Mouse (Mus musculus) embryonic facial prominence, embryonic 14.5 days (tissue): ENCODE data around the gene Pde5a. TPM values are rescaled to one million over a fixed set of nuclear protein-coding genes. Genes with fewer than 3 reads are reported as not detected.

ENCODE experiments used
- ATAC-seq: fragments of 200-750 bp; cut with Nextera tagmentation; 2 replicates; pipeline ENCODE4 v1.8.0; 2017; ENCODE audit warnings: low read depth, moderate number of reproducible peaks, moderate TSS enrichment
- DNase-seq: peaks from one replicate; pipeline ENCODE4 v3.0.0-alpha.2; 2015; ENCODE audit warnings: low spot score
- H3K27ac ChIP-seq: fragments of 300-500 bp; sonication (generic); replicated peaks from 2 replicates; pipeline ENCODE4 v1.5.1; 2014; ENCODE audit warnings: low read depth, mild to moderate bottlenecking, low read length, moderate library complexity
- H3K27me3 ChIP-seq: fragments of 300-500 bp; sonication (generic); replicated peaks from 2 replicates; pipeline ENCODE4 v1.6.1; 2014; ENCODE audit warnings: low read length; ENCODE audit not compliant: control insufficient read depth, insufficient read depth
- H3K36me3 ChIP-seq: fragments of 300-500 bp; sonication (generic); 2 replicates; pipeline ENCODE4 v1.6.1; 2014; ENCODE audit warnings: low read length, mixed read lengths; ENCODE audit not compliant: control insufficient read depth, insufficient read depth
- H3K4me1 ChIP-seq: fragments of 300-500 bp; sonication (generic); 2 replicates; pipeline ENCODE4 v1.6.1; 2014; ENCODE audit warnings: antibody characterized with exemption, low read length; ENCODE audit not compliant: control insufficient read depth, insufficient read depth
- H3K4me2 ChIP-seq: fragments of 300-500 bp; sonication (generic); 2 replicates; pipeline ENCODE4 v1.6.1; 2014; ENCODE audit warnings: low read depth, mild to moderate bottlenecking, low read length, moderate library complexity, mixed read lengths
- H3K4me3 ChIP-seq: fragments of 300-500 bp; sonication (generic); 2 replicates; pipeline ENCODE4 v1.5.1; 2014; ENCODE audit warnings: low read depth, mild to moderate bottlenecking, low read length
- H3K9ac ChIP-seq: fragments of 300-500 bp; sonication (generic); 2 replicates; pipeline ENCODE4 v1.6.1; 2014; ENCODE audit warnings: low read depth, mild to moderate bottlenecking, low read length, moderate library complexity, mixed read lengths
- H3K9me3 ChIP-seq: fragments of 300-500 bp; sonication (generic); 2 replicates; pipeline ENCODE4 v1.6.1; 2016; ENCODE audit warnings: low read length; ENCODE audit not compliant: control insufficient read depth
- WGBS: fragments of 180-500 bp; shearing (Covaris S2); extraction: QIAGEN DNeasy Blood & Tissue Kit; methylation state at CpG from one replicate; pipeline ENCODE4 v1.1.7; 2014; 5-methylcytosine and 5-hydroxymethylcytosine counted together
- polyA plus RNA-seq: library from polyadenylated mRNA; unstranded; fragments of >200 nt; fragmentation: Nextera tagmentation; extraction: Ambion mirVana; gene quantifications from 2 replicates; pipeline ENCODE4 v1.2.1, GENCODE M21; 2014

The Pde5a gene
- polyA plus RNA-seq, 1 experiment from 2014 or later: 6.7 TPM

DNA sequence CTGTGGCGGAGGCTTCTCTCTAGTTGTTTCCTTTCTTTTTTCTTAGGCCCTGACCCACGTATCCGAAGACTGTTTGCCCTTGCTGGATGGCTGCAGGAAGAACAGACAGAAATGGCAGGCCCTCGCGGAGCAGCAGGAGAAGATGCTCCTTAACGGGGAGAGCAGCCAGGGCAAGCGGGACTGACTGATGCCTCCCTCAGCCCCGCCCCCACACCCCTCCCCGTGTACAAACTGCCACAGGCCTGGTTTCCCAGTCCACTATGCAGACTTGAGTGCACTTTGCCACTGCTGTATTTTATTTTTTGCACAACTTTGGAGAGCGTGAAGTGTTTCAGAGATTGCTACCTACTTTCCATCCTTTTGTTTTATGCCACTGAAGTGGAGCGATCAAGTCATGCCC lies 126.4 kb downstream of the Pde5a start:
- no peak for ATAC-seq

GRCm38 (mm10) chr3:122859829-122860228 lies 131.1 kb downstream of the Pde5a start:
- H3K27ac ChIP-seq: no peak overlapping the region
- WGBS: 65% methylated on average over 2 of the region's 2 CpGs
- no peak overlapping the region for H3K9ac ChIP-seq
- no peak overlapping the region for H3K4me2 ChIP-seq
- H3K4me1 ChIP-seq: 0 out of 2 replicates have a peak, but pooled peaks cover 5% of the 10 kb centered on the region
- no peaks in the 10 kb centered on the region for H3K27me3 ChIP-seq
- peak; percentile 24 for DNase-seq
- H3K4me3 ChIP-seq: no peak overlapping the region
- peaks cover 7% of the 10 kb centered on the region; the same call in 1 of the 2 replicates for H3K36me3 ChIP-seq
- H3K9me3 ChIP-seq: no peaks in the 10 kb centered on the region
- no peak for ATAC-seq

More for the DNA sequence above, 126.4 kb downstream of the Pde5a start:
- Histone ChIP-seq H3K4me3 (no peak overlapping the region), H3K36me3 (peaks cover 7% of the 10 kb centered on the region; the same call in 1 of the 2 replicates), H3K4me1 (0 out of 2 replicates have a peak, but pooled peaks cover 5% of the 10 kb centered on the region), H3K27me3 (no peaks in the 10 kb centered on the region), H3K4me2 (no peak overlapping the region), H3K27ac (no peak overlapping the region), H3K9me3 (no peaks in the 10 kb centered on the region), H3K9ac (no peak overlapping the region)
- 51% methylated on average over 11 of the region's 11 CpGs for WGBS
- no peak for DNase-seq

- Histone ChIP-seq H3K9me3 (no peaks in the 10 kb centered on the region), H3K4me1 (0 out of 2 replicates have a peak, but pooled peaks cover 5% of the 10 kb centered on the region), H3K27ac (no peak overlapping the region), H3K27me3 (no peaks in the 10 kb centered on the region), H3K4me3 (no peak overlapping the region), H3K36me3 (peaks cover 1% of the 10 kb centered on the region; the same call in 1 of the 2 replicates), H3K9ac (no peak overlapping the region), H3K4me2 (no peak overlapping the region)
- WGBS: 84% methylated on average over 12 of the region's 12 CpGs
- no peak for DNase-seq
- no peak for ATAC-seq
Measured at GRCm38 (mm10) chr3:122860573-122861498, 132.1 kb downstream of the Pde5a start.

DNA sequence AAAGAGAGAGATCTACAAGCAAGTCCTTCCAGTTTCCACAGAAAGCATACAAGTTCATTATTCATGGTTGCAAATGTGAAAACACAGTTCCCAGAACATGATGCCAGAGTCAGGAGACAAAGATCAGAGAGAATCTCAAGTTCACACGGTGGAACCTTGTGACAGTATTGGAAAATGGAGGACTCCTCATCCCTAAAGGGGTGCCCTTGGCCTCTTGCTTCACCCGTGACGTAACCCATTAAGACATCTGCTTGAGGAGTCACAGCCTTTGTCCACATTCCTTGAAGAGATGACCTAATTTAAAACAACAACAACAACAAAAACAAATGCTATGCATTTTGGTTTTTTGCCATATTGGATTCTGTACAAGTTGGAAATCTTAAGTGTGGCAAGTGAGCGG lies 136.3 kb downstream of the Pde5a start:
- Histone ChIP-seq H3K36me3 (no peaks in the 10 kb centered on the region), H3K9me3 (no peaks in the 10 kb centered on the region), H3K27ac (no peak overlapping the region), H3K27me3 (no peaks in the 10 kb centered on the region), H3K4me1 (no peaks in the 10 kb centered on the region), H3K4me3 (no peak overlapping the region), H3K9ac (no peak overlapping the region), H3K4me2 (no peak overlapping the region)
- DNase-seq (no peak), ATAC-seq (no peak)
- 76% methylated on average over 4 of the region's 4 CpGs for WGBS

GRCm38 (mm10) chr3:122868270-122868669 lies 139.5 kb downstream of the Pde5a start:
- Histone ChIP-seq H3K27me3 (no peaks in the 10 kb centered on the region), H3K9ac (no peak overlapping the region), H3K36me3 (no peaks in the 10 kb centered on the region), H3K4me2 (no peak overlapping the region), H3K4me1 (no peaks in the 10 kb centered on the region), H3K9me3 (no peaks in the 10 kb centered on the region), H3K4me3 (no peak overlapping the region), H3K27ac (no peak overlapping the region)
- no peak for DNase-seq
- ATAC-seq: no peak
- WGBS: 96% methylated on average over 1 of the region's 1 CpGs

- Histone ChIP-seq H3K9ac (no peak overlapping the region), H3K4me2 (no peak overlapping the region), H3K4me3 (no peak overlapping the region), H3K27me3 (no peaks in the 10 kb centered on the region), H3K27ac (no peak overlapping the region), H3K36me3 (no peaks in the 10 kb centered on the region), H3K9me3 (no peaks in the 10 kb centered on the region), H3K4me1 (no peaks in the 10 kb centered on the region)
- no peak for DNase-seq
- ATAC-seq: no peak
- 81% methylated on average over 1 of the region's 1 CpGs for WGBS
Measured at GRCm38 (mm10) chr3:122871596-122871995, 142.8 kb downstream of the Pde5a start.

DNA sequence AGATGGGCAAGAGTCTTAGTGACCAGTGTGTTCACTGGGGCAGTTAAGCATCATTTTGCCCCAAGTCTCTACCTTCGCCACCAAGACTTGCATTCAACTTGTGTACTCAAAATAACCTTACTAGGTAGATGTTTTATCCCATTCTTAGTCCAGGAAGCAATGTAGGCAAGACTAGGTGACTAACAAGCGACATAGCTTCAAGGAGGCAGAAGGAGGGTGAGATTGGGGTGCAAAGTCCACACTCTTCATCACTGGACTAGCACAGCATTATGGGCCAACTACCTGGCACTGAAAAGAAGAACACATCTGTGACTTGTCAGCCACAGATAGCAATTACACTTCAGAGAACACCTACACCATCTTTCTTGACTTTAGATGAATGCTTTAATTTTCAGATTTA lies 148.1 kb downstream of the Pde5a start:
- Histone ChIP-seq H3K36me3 (no peaks in the 10 kb centered on the region), H3K27me3 (no peaks in the 10 kb centered on the region), H3K9me3 (no peaks in the 10 kb centered on the region), H3K4me2 (no peak overlapping the region), H3K4me1 (no peaks in the 10 kb centered on the region), H3K9ac (no peak overlapping the region), H3K4me3 (no peak overlapping the region), H3K27ac (no peak overlapping the region)
- 89% methylated on average over 2 of the region's 2 CpGs for WGBS
- no peak for DNase-seq
- ATAC-seq: no peak

- Histone ChIP-seq H3K9ac (no peak overlapping the region), H3K4me1 (no peaks in the 10 kb centered on the region), H3K27me3 (no peaks in the 10 kb centered on the region), H3K27ac (no peak overlapping the region), H3K9me3 (no peaks in the 10 kb centered on the region), H3K36me3 (no peaks in the 10 kb centered on the region), H3K4me2 (no peak overlapping the region), H3K4me3 (no peak overlapping the region)
- WGBS: 94% methylated on average over 3 of the region's 3 CpGs
- DNase-seq: no peak
- ATAC-seq: no peak
Measured at GRCm38 (mm10) chr3:122877543-122877942, 148.8 kb downstream of the Pde5a start.
